Mouse (Mus musculus) hindbrain, embryonic 14.5 days (tissue): ENCODE data around the gene Hps6. TPM values are rescaled to one million over a fixed set of nuclear protein-coding genes. Genes with fewer than 3 reads are reported as not detected.
A peak's percentile ranks its signal among the peaks of the same experiment; 100 is the strongest.

ENCODE experiments used
- ATAC-seq: fragments of 200-750 bp; cut with Nextera tagmentation; 2 replicates; pipeline ENCODE4 v1.8.0; 2017; ENCODE audit warnings: moderate number of reproducible peaks, mild to moderate bottlenecking, moderate TSS enrichment, moderate library complexity; ENCODE audit not compliant: low FRiP score
- DNase-seq: peaks from one replicate; pipeline ENCODE4 v3.0.0-alpha.2; 2015; ENCODE audit warnings: low spot score
- H3K27ac ChIP-seq: fragments of 300-500 bp; sonication (generic); 2 replicates; pipeline ENCODE4 v1.5.1; 2014; ENCODE audit warnings: mild to moderate bottlenecking, moderate library complexity
- H3K27me3 ChIP-seq: fragments of 300-500 bp; sonication (generic); 2 replicates; pipeline ENCODE4 v1.6.1; 2014; ENCODE audit warnings: mild to moderate bottlenecking, low read length, mixed read lengths; ENCODE audit not compliant: control insufficient read depth, insufficient read depth
- H3K36me3 ChIP-seq: fragments of 300-500 bp; sonication (generic); replicated peaks from 2 replicates; pipeline ENCODE4 v1.6.1; 2014; ENCODE audit not compliant: control insufficient read depth, insufficient read depth
- H3K4me1 ChIP-seq: fragments of 300-500 bp; sonication (generic); replicated peaks from 2 replicates; pipeline ENCODE4 v1.6.1; 2014; ENCODE audit warnings: antibody characterized with exemption, low read length, mixed read lengths; ENCODE audit not compliant: control insufficient read depth, insufficient read depth
- H3K4me2 ChIP-seq: fragments of 300-500 bp; sonication (generic); replicated peaks from 2 replicates; pipeline ENCODE4 v1.6.1; 2014; ENCODE audit warnings: mild to moderate bottlenecking, moderate library complexity
- H3K4me3 ChIP-seq: fragments of 300-500 bp; sonication (generic); replicated peaks from 2 replicates; pipeline ENCODE4 v1.5.1; 2014; ENCODE audit warnings: mild to moderate bottlenecking, low read length
- H3K9ac ChIP-seq: fragments of 300-500 bp; sonication (generic); 2 replicates; pipeline ENCODE4 v1.6.1; 2014
- H3K9me3 ChIP-seq: fragments of 300-500 bp; sonication (generic); 2 replicates; pipeline ENCODE4 v1.6.1; 2016; ENCODE audit warnings: low read length; ENCODE audit not compliant: control insufficient read depth
- WGBS: fragments of 180-500 bp; shearing (Covaris S2); extraction: QIAGEN DNeasy Blood & Tissue Kit; methylation state at CpG from one replicate; pipeline ENCODE4 v1.1.7; 2014; 5-methylcytosine and 5-hydroxymethylcytosine counted together
- polyA plus RNA-seq: library from polyadenylated mRNA; unstranded; fragments of >200 nt; fragmentation: Nextera tagmentation; extraction: Ambion mirVana; gene quantifications from 2 replicates; pipeline ENCODE4 v1.2.1, GENCODE M21; 2014

Hps6 gene
- polyA plus RNA-seq, 1 experiment from 2014 or later: 2.9 TPM

- no peak overlapping the region for H3K27ac ChIP-seq
- no peak for ATAC-seq
- no peak overlapping the region for H3K4me3 ChIP-seq
- DNase-seq: no peak
- no peaks in the 10 kb centered on the region for H3K9me3 ChIP-seq
- H3K4me2 ChIP-seq: no peak overlapping the region
- no peak overlapping the region for H3K9ac ChIP-seq
- no peaks in the 10 kb centered on the region for H3K4me1 ChIP-seq
- 0 out of 2 replicates have a peak, but pooled peaks cover 3% of the 10 kb centered on the region for H3K36me3 ChIP-seq
- no peaks in the 10 kb centered on the region for H3K27me3 ChIP-seq
- WGBS: 84% methylated on average over 6 of the region's 6 CpGs
Observed at GRCm38 (mm10) chr19:46024959-46025358, 21.7 kb downstream of the Hps6 start.

GRCm38 (mm10) chr19:46026567-46026966 is 23.3 kb downstream of the Hps6 start:
- Histone ChIP-seq H3K9me3 (no peaks in the 10 kb centered on the region), H3K27me3 (no peaks in the 10 kb centered on the region), H3K36me3 (peaks cover 4% of the 10 kb centered on the region), H3K4me1 (no peaks in the 10 kb centered on the region), H3K4me3 (no peak overlapping the region), H3K4me2 (no peak overlapping the region), H3K9ac (no peak overlapping the region), H3K27ac (no peak overlapping the region)
- DNase-seq: no peak
- WGBS: 63% methylated on average over 8 of the region's 8 CpGs
- ATAC-seq: no peak

GRCm38 (mm10) chr19:46028747-46029320 is 25.5 kb downstream of the Hps6 start:
- DNase-seq (no peak), ATAC-seq (no peak)
- peaks cover 26% of the 10 kb centered on the region for H3K36me3 ChIP-seq
- no peak overlapping the region for H3K27ac ChIP-seq
- H3K4me2 ChIP-seq: no peak overlapping the region
- no peak overlapping the region for H3K4me3 ChIP-seq
- no peaks in the 10 kb centered on the region for H3K4me1 ChIP-seq
- H3K27me3 ChIP-seq: no peaks in the 10 kb centered on the region
- 72% methylated on average over 11 of the region's 11 CpGs for WGBS
- H3K9me3 ChIP-seq: no peaks in the 10 kb centered on the region
- H3K9ac ChIP-seq: no peak overlapping the region

- no peak overlapping the region for H3K27ac ChIP-seq
- no peaks in the 10 kb centered on the region for H3K4me1 ChIP-seq
- DNase-seq (no peak), ATAC-seq (no peak)
- no peaks in the 10 kb centered on the region for H3K9me3 ChIP-seq
- WGBS: 94% methylated on average over 1 of the region's 1 CpGs
- no peaks in the 10 kb centered on the region for H3K27me3 ChIP-seq
- no peak overlapping the region for H3K4me3 ChIP-seq
- H3K36me3 ChIP-seq: peaks cover 34% of the 10 kb centered on the region
- no peak overlapping the region for H3K4me2 ChIP-seq
- H3K9ac ChIP-seq: no peak overlapping the region
Observed at GRCm38 (mm10) chr19:46029652-46030051, 26.3 kb downstream of the Hps6 start.

GRCm38 (mm10) chr19:46030196-46030983 is 27.1 kb downstream of the Hps6 start:
- Histone ChIP-seq H3K27me3 (no peaks in the 10 kb centered on the region), H3K9me3 (no peaks in the 10 kb centered on the region), H3K4me1 (no peaks in the 10 kb centered on the region), H3K4me3 (no peak overlapping the region), H3K36me3 (peaks cover 42% of the 10 kb centered on the region), H3K9ac (no peak overlapping the region), H3K4me2 (no peak overlapping the region), H3K27ac (no peak overlapping the region)
- ATAC-seq (no peak), DNase-seq (no peak)
- WGBS: 97% methylated on average over 10 of the region's 10 CpGs

- H3K36me3 ChIP-seq: peaks cover 52% of the 10 kb centered on the region
- 63% methylated on average over 8 of the region's 9 CpGs for WGBS
- no peak overlapping the region for H3K27ac ChIP-seq
Observed at GRCm38 (mm10) chr19:46031689-46032432, 28.6 kb downstream of the Hps6 start.

GRCm38 (mm10) chr19:46032731-46033510 is 29.6 kb downstream of the Hps6 start:
- no peak for DNase-seq
- 90% methylated on average over 26 of the region's 26 CpGs for WGBS
- peaks cover 14% of the 10 kb centered on the region for H3K4me1 ChIP-seq
- H3K27me3 ChIP-seq: no peaks in the 10 kb centered on the region
- peaks cover 52% of the 10 kb centered on the region for H3K36me3 ChIP-seq
- H3K4me3 ChIP-seq: no peak overlapping the region
- no peaks in the 10 kb centered on the region for H3K9me3 ChIP-seq
- H3K4me2 ChIP-seq: no peak overlapping the region
- no peak overlapping the region for H3K27ac ChIP-seq
- ATAC-seq: no peak
- no peak overlapping the region for H3K9ac ChIP-seq

More at GRCm38 (mm10) chr19:46031689-46032432, 28.6 kb downstream of the Hps6 start:
- Histone ChIP-seq H3K27me3 (no peaks in the 10 kb centered on the region), H3K4me2 (no peak overlapping the region), H3K4me1 (peaks cover 4% of the 10 kb centered on the region), H3K4me3 (no peak overlapping the region), H3K9me3 (no peaks in the 10 kb centered on the region), H3K9ac (no peak overlapping the region)
- ATAC-seq: no peak
- DNase-seq: no peak

GRCm38 (mm10) chr19:46033911-46034310 is 30.6 kb downstream of the Hps6 start:
- DNase-seq: no peak
- H3K27ac ChIP-seq: no peak overlapping the region
- no peak for ATAC-seq
- H3K4me1 ChIP-seq: peaks cover 21% of the 10 kb centered on the region
- H3K27me3 ChIP-seq: no peaks in the 10 kb centered on the region
- peaks cover 52% of the 10 kb centered on the region for H3K36me3 ChIP-seq
- no peak overlapping the region for H3K4me2 ChIP-seq
- H3K4me3 ChIP-seq: no peak overlapping the region
- WGBS: 95% methylated on average over 11 of the region's 11 CpGs
- no peak overlapping the region for H3K9ac ChIP-seq
- no peaks in the 10 kb centered on the region for H3K9me3 ChIP-seq

- peak overlapping the region; percentile 73 for H3K4me2 ChIP-seq
- 86% methylated on average over 13 of the region's 13 CpGs for WGBS
- ATAC-seq: no peak
- no peak overlapping the region for H3K4me3 ChIP-seq
- H3K4me1 ChIP-seq: peaks cover 34% of the 10 kb centered on the region
- no peaks in the 10 kb centered on the region for H3K27me3 ChIP-seq
- H3K36me3 ChIP-seq: peaks cover 49% of the 10 kb centered on the region
- H3K9me3 ChIP-seq: no peaks in the 10 kb centered on the region
- H3K27ac ChIP-seq: no peak overlapping the region
- no peak overlapping the region for H3K9ac ChIP-seq
- no peak for DNase-seq
Observed at GRCm38 (mm10) chr19:46035971-46036370, 32.7 kb downstream of the Hps6 start.
